Mouse (Mus musculus) kidney, postnatal 25 days (tissue): ENCODE data around the gene Egf.

Experiments used
- DNase-seq, 2 experiments: peaks; one replicate each; pipeline ENCODE4 v3.0.0; 2021; ENCODE audit warnings: mixed read lengths in 2 of 2

Gene Egf

DNA sequence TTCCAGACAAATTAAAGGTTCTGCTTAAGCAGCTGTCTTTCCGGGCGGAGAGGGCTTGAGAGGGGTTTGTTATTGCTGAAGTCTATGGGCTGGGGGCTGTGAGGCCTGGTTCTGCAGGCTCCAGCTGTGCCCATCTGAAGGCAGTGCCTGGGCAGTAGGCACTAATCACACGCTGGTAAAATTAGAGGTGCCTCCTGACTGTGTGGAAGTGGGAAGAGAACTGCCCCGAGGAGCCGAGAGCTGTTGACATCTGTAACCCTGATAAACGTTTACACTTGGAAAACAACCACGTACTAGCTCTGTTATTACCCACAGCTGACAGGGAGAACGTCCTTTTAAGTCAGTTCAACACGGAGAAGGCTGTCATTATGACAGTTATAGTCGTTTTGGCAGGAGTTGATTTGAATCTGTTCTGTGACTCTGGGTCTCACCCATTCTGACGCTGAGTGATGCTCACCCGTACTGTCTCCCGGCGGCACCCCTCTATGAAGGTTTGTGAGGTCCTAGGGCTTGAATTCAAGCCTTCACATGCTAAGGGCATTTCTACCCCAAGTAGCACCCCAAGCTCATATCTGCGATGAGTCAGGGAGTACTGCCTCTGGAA is 40.5 kb downstream of the Egf start:
- DNase-seq = no peak

DNA sequence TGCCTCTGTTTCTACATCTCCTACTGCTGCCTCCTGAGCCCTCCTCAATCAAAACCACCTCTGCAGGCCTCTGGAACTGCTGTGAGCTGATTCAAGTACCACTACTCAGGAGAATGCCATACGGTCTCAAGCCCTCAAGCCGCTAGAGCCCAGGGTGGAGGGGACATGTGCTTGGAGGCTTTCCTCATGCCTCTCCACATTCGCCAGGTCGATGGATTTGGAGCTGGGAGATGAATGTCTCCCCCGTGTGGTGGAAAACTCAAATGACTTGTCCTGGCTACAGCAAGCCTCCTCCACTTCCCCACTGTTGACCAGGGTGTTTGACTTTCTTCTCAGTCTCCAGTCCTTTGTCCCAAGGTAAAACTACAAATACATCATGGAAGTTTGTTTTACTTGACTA is 47.0 kb downstream of the Egf start:
- DNase-seq = peak in 1 of 2 experiments; percentile 66

GRCm38 (mm10) chr3:129698882-129699281 is 56.2 kb downstream of the Egf start:
- DNase-seq = no peak

DNA sequence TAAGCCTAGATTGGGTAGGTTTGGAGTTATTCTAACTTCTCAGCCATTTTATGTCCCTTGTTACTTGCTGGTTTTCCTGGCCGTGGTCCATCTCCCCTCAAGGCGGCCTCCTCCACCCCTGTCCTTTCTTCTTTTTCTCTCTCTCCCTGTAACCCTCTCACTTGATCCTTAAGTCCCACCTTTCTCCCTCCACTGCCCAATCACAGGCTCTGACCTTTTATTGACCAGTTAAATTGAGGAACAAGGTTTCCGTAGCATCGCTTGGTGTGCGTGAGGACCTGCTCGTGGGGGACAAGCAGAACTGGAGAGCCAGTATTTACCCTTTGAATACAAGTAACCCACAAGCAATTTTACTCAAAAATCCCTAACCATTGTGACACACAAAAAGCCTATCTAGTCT is 56.8 kb downstream of the Egf start:
- DNase-seq = no peak

DNA sequence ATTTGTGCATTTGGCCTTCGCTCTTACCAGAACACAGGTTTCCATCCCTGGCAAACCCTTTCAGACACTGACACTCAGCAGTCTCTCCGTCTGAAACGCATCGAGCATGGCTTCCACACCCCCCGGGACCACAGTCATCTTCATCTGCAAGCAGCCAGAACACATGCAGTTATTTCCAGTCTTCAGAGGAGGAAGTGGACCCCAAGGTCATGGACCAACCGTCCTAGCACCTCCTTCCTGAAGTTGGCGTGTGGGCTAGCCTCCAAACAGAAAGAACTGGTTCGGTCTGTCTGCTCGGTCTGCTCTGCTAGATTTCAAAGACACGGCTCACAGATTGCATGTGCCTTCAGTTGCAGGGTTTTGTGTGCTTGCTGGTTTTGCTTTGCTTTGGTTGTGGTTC is 57.4 kb downstream of the Egf start:
- DNase-seq = no peak

DNA sequence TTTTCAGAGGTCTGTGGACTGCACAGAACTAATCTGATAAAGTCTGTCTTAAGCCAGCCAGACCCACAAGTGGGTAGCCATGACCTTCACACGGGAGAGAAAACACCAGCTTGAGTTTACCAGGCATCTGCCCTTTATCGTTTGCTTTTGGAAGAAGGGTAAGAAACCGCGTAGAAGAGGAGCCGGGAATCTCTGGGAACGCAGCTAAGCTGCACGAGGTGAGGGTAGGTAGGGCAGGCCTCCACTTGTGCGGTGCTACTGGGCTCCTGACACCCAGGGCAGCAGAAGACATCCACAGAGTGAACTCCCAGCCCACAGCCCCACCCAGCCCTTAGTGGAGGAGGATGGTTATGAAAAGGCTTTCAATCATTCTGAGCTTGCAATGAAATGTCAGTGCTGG is 59.2 kb downstream of the Egf start:
- DNase-seq = no peak

GRCm38 (mm10) chr3:129693581-129693980 is 61.5 kb downstream of the Egf start:
- DNase-seq = peak in 1 of 2 experiments; percentile 26

GRCm38 (mm10) chr3:129692816-129693215 is 62.3 kb downstream of the Egf start:
- peak in 1 of 2 experiments; percentile 40 for DNase-seq

DNA sequence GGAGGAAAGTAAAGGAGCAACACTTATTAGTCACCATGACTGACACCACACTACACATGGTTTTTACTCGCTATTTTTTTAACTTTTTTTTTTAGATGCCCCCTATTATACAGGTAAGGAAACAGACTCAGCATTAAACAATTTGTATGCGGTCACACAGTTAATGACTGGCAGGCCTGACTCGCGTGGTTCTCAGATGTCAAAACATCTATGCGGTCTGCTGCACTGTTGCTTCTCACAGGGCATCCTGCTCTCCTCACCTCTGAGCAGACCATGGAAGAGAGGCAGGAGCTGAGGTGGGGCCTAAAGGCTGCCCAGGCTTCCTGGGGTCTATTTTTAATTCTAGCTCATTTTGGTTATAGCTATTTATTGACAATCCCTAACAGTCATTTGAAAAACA is 67.7 kb downstream of the Egf start:
- no peak for DNase-seq

DNA sequence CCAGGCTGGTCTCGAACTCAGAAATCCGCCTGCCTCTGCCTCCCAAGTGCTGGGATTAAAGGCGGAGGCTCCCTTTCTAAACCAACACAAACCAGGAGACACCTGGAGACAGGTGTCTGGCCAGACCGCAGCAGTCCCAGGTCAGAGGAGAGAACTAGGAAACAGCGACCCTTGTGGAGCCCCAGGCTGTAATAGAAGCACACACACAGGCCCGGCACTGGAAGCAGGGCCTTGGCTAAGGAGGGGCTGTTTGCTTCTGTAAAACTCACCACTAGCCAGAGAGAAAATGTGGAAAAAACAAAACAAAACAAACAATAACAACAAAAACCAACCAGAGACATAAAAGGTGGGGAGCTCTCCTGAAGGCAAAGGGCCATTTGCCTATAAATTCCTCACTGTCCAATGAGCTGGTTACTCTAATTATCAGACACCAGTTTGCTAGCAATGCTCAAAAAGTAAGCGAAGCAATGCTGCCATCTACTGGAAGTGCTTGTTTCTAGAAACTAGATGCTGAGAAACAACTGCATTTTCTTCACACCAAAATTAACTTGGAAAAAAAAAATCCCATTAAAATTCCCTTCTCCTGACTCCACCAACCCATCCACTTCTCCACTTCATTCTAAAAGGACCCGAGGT is 68.3 kb downstream of the Egf start:
- peak in 1 of 2 experiments; percentile 77 for DNase-seq

DNA sequence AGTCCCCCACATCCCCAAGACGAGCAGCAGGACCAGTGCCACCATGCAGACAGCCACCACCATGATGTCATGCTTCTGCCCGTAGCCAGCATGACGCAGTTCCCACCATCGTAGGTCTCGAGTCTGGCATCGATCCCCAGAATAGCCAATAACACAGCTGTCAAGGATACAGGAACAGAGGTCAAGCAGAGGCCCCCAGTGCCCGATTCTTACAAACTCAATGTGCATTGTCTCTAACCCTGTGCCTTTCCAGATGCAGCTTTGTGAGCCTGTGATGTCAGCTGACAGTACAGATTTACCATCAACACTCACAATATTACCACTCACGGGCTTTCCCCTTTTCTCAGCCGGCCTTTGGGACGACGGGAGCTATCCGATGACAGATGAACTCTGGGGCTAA is 68.9 kb downstream of the Egf start:
- DNase-seq = peak in 1 of 2 experiments; percentile 30

DNA sequence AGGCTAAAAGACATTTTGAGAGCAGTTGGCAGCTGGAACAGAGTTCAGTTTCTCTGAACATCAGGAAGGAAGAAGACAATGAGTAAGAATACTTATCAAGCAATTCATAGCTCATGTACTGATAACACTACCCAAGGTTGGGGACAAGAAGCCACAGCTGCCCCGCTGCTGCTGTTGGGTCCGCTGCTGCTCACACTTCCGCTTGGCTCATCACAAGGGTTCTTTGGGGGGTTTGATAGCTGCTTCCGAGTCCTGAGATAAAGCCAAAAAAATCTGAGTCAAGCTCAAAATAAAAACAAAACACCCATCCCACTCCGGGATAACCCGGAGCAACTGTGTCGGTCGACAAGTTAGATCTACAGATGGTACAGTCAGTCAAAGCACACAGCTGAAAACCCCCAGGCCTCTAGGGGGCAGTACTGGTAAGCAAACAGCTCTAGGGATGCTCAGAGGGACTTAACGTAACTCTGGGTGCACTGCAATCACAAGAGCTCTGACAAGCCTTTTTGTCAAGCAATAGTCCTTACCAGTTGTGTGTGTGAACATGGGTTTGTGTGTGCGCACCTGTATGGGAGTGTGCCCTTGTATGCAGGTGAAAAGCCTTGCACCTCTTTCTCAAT is 71.9 kb downstream of the Egf start:
- DNase-seq = peak; percentile 35 to 42

- peak in 1 of 2 experiments; percentile 36 for DNase-seq
Measured at GRCm38 (mm10) chr3:129682389-129682788, 72.7 kb downstream of the Egf start.

DNA sequence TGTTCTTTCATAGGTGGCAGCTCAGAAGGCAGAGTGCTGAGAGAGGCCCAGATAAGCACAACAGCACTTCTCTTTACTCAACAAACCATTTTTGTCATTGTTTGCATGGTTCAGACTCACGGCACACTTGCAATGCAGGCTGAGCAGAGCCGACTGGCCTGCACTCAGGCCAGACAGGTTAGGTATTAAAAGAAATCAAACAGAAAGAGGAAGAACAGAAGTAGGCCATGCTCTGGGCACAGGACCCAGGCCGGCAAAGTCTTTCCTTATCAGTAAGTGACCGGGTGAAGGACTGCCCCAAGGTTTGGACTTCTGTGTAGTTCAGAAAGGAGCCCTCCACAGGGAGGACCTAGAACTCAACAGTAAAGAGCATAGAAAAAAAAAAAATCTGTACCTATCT is 73.3 kb downstream of the Egf start:
- DNase-seq = peak in 1 of 2 experiments; percentile 40

DNA sequence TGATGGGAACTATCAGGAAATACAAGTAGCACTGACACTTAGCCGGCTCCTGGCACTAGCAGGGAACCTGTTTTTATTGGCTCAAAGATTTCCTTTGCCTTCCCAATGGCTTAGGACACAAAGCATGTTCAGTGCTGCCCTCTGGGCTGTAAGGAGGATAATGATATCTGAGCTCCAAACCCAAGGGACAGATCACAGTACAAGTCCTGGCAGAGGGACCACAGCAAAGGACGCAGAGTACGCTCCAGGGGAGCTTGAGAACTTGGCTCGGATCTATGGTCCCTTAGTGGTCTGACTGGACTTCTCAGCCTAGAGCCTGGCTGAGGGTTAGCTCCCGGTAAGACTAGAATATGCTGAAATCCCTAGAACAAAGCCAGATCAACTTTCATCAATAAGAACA is 74.9 kb downstream of the Egf start:
- peak in 1 of 2 experiments; percentile 41 for DNase-seq

GRCm38 (mm10) chr3:129675923-129676322 is 79.2 kb downstream of the Egf start:
- DNase-seq = no peak

- DNase-seq = no peak
Measured at GRCm38 (mm10) chr3:129663906-129664305, 91.2 kb downstream of the Egf start.

DNA sequence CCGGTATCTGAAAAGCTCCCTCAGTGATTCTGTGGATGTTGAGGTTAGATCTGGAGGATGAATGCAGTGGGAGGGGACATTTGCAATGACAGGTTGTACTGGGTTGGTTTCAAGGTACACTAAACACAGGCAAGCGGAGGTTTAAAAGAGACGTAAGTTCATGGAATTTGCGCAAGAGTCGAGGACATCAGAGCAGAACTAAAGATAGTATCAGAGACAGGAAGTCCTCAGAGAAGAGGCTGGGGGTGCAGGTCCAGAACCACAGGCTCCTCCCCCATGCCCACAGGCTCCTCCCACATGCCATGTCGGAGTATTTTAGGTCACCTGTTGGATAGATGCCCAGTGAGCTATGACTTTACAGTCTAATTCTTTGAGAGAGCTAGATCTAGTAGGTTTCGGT is 96.3 kb downstream of the Egf start:
- no peak for DNase-seq

- no peak for DNase-seq
Measured at GRCm38 (mm10) chr3:129657775-129658174, 97.3 kb downstream of the Egf start.

DNA sequence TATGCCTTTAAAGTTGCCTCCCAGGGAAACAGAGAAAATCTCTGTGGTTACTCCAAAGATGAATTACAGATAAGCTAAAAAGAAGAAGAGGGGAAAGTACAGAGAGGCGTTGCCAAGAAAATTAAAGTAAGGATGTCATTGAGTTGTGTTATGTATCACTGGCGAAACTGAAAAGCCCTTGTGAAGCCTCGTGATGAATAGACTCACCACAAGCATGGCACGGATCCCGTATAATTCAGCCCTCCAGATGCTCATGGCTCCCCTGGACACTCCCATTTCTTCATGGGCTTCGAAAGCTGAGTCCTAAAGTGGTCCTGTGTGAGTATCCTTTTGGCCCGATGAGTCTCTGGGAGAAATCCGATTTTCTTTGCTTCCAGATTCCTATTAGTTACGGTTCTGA is 97.9 kb downstream of the Egf start:
- DNase-seq = no peak

DNA sequence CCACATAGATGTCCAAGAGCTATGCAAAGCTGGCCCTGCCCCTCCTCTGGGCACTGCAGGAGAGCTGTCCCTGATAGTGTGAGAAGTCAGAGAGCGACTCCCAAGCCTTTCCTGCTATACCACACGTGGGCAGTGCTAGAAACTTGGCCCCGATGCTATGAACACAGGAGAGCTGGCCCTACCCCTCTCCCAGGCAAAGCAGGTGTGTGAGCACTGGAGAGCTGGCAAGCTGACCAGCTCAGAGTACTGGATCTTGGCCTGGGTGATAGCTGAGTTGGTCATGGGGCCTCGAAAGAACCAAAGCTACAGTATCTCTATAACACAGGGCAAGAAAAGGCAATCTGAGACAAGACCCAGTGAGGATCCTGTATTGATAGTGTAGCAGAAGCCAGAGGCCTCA is 98.6 kb downstream of the Egf start:
- no peak for DNase-seq

GRCm38 (mm10) chr3:129652476-129652875 is 102.6 kb downstream of the Egf start:
- DNase-seq = no peak

- DNase-seq = no peak
Measured at GRCm38 (mm10) chr3:129651765-129652164, 103.4 kb downstream of the Egf start.

GRCm38 (mm10) chr3:129650931-129651330 is 104.2 kb downstream of the Egf start:
- no peak for DNase-seq

GRCm38 (mm10) chr3:129650293-129650612 is 104.9 kb downstream of the Egf start:
- no peak for DNase-seq
